Mouse (Mus musculus) liver, embryonic 11.5 days (tissue): ENCODE data around the gene Nde1. TPM values are rescaled to one million over a fixed set of nuclear protein-coding genes. Genes with fewer than 3 reads are reported as not detected.

Source experiments
- ATAC-seq: fragments of 200-750 bp; cut with Nextera tagmentation; replicated peaks from 2 replicates; pipeline ENCODE4 v1.8.0; 2017; ENCODE audit warnings: moderate number of reproducible peaks, mild to moderate bottlenecking, moderate TSS enrichment, moderate library complexity; ENCODE audit not compliant: low FRiP score
- DNase-seq: peaks from one replicate; pipeline ENCODE4 v3.0.0-alpha.2; 2017; ENCODE audit warnings: low spot score
- H3K27ac ChIP-seq: fragments of 300-500 bp; sonication (generic); 2 replicates; pipeline ENCODE4 v1.5.1; 2014; ENCODE audit warnings: mild to moderate bottlenecking, low read depth, low read length, control low read depth
- H3K27me3 ChIP-seq: fragments of 300-500 bp; sonication (generic); replicated peaks from 2 replicates; pipeline ENCODE4 v1.6.1; 2014; ENCODE audit warnings: low read length, mixed read lengths; ENCODE audit not compliant: control insufficient read depth, insufficient read depth
- H3K36me3 ChIP-seq: fragments of 300-500 bp; sonication (generic); 2 replicates; pipeline ENCODE4 v1.6.1; 2014; ENCODE audit warnings: mild to moderate bottlenecking, low read length, moderate library complexity, mixed read lengths; ENCODE audit not compliant: control insufficient read depth, insufficient read depth
- H3K4me1 ChIP-seq: fragments of 300-500 bp; sonication (generic); replicated peaks from 2 replicates; pipeline ENCODE4 v1.6.1; 2014; ENCODE audit warnings: low read length, mixed read lengths; ENCODE audit not compliant: control insufficient read depth, insufficient read depth
- H3K4me2 ChIP-seq: fragments of 300-500 bp; sonication (generic); 2 replicates; pipeline ENCODE4 v1.6.1; 2014; ENCODE audit warnings: mild to moderate bottlenecking, control low read depth, moderate library complexity
- H3K4me3 ChIP-seq: fragments of 300-500 bp; sonication (generic); 2 replicates; pipeline ENCODE4 v1.5.1; 2014; ENCODE audit warnings: low read depth, low read length, control low read depth
- H3K9ac ChIP-seq: fragments of 300-500 bp; sonication (generic); 2 replicates; pipeline ENCODE4 v1.6.1; 2014; ENCODE audit warnings: low read depth, low read length, control low read depth
- H3K9me3 ChIP-seq: fragments of 300-500 bp; sonication (generic); 2 replicates; pipeline ENCODE4 v1.6.1; 2016; ENCODE audit warnings: low read length, inconsistent platforms, mixed read lengths; ENCODE audit not compliant: control insufficient read depth
- WGBS: fragments of 180-500 bp; shearing (Covaris S2); extraction: QIAGEN DNeasy Blood & Tissue Kit; methylation state at CpG from one replicate; pipeline ENCODE4 v1.1.7; 2014; 5-methylcytosine and 5-hydroxymethylcytosine counted together
- polyA plus RNA-seq: library from polyadenylated mRNA; unstranded; fragments of >200 nt; fragmentation: Nextera tagmentation; extraction: Ambion mirVana; gene quantifications from 2 replicates; pipeline ENCODE4 v1.2.1, GENCODE M21; 2014

Gene Nde1
- polyA plus RNA-seq, 1 experiment from 2014 or later = 78.2 TPM

- no peak overlapping the region for H3K9ac ChIP-seq
- H3K36me3 ChIP-seq = peaks cover 18% of the 10 kb centered on the region
- ATAC-seq = no peak
- no peaks in the 10 kb centered on the region for H3K9me3 ChIP-seq
- no peaks in the 10 kb centered on the region for H3K4me1 ChIP-seq
- H3K27ac ChIP-seq = no peak overlapping the region
- 90% methylated on average over 7 of the region's 7 CpGs for WGBS
- H3K4me3 ChIP-seq = no peak overlapping the region
- no peak overlapping the region for H3K4me2 ChIP-seq
- DNase-seq = no peak
- no peaks in the 10 kb centered on the region for H3K27me3 ChIP-seq
These were observed 32.3 kb upstream of the Nde1 start for GRCm38 (mm10) chr16:14130796-14131195.

- 92% methylated on average over 3 of the region's 3 CpGs for WGBS
- H3K4me2 ChIP-seq = no peak overlapping the region
- H3K36me3 ChIP-seq = peaks cover 19% of the 10 kb centered on the region
- H3K9me3 ChIP-seq = no peaks in the 10 kb centered on the region
- ATAC-seq (no peak), DNase-seq (no peak)
- H3K27ac ChIP-seq = no peak overlapping the region
- no peaks in the 10 kb centered on the region for H3K27me3 ChIP-seq
- no peak overlapping the region for H3K4me3 ChIP-seq
- no peak overlapping the region for H3K9ac ChIP-seq
- H3K4me1 ChIP-seq = no peaks in the 10 kb centered on the region
These were observed 31.7 kb upstream of the Nde1 start for GRCm38 (mm10) chr16:14131376-14131775.

- Histone ChIP-seq H3K9me3 (no peaks in the 10 kb centered on the region), H3K27me3 (no peaks in the 10 kb centered on the region), H3K9ac (no peak overlapping the region), H3K4me3 (no peak overlapping the region), H3K4me2 (no peak overlapping the region), H3K36me3 (peaks cover 22% of the 10 kb centered on the region), H3K27ac (no peak overlapping the region), H3K4me1 (no peaks in the 10 kb centered on the region)
- WGBS = 81% methylated on average over 5 of the region's 5 CpGs
- DNase-seq = no peak
- ATAC-seq = no peak
These were observed 31.2 kb upstream of the Nde1 start for GRCm38 (mm10) chr16:14131838-14132237.

- Histone ChIP-seq H3K4me1 (no peaks in the 10 kb centered on the region), H3K9me3 (no peaks in the 10 kb centered on the region), H3K9ac (no peak overlapping the region), H3K36me3 (peaks cover 28% of the 10 kb centered on the region; the same call in 1 of the 2 replicates), H3K27ac (no peak overlapping the region), H3K27me3 (no peaks in the 10 kb centered on the region), H3K4me2 (no peak overlapping the region), H3K4me3 (no peak overlapping the region)
- DNase-seq = no peak
- WGBS = 63% methylated on average over 2 of the region's 2 CpGs
- ATAC-seq = no peak; the same call in 1 of the 2 replicates
These were observed 28.1 kb upstream of the Nde1 start for GRCm38 (mm10) chr16:14135014-14135413.

GRCm38 (mm10) chr16:14137976-14138561 is 25.0 kb upstream of the Nde1 start:
- H3K9ac ChIP-seq = no peak overlapping the region
- H3K36me3 ChIP-seq = peaks cover 43% of the 10 kb centered on the region
- H3K4me2 ChIP-seq = no peak overlapping the region
- 96% methylated on average over 1 of the region's 1 CpGs for WGBS
- no peak overlapping the region for H3K27ac ChIP-seq
- no peaks in the 10 kb centered on the region for H3K9me3 ChIP-seq
- H3K4me1 ChIP-seq = no peaks in the 10 kb centered on the region
- H3K27me3 ChIP-seq = no peaks in the 10 kb centered on the region
- DNase-seq = no peak
- H3K4me3 ChIP-seq = no peak overlapping the region
- no peak for ATAC-seq

GRCm38 (mm10) chr16:14139106-14139505 is 24.0 kb upstream of the Nde1 start:
- no peak overlapping the region for H3K27ac ChIP-seq
- H3K27me3 ChIP-seq = no peaks in the 10 kb centered on the region
- no peak overlapping the region for H3K9ac ChIP-seq
- DNase-seq (no peak), ATAC-seq (no peak)
- no peaks in the 10 kb centered on the region for H3K9me3 ChIP-seq
- no peaks in the 10 kb centered on the region for H3K4me1 ChIP-seq
- peaks cover 44% of the 10 kb centered on the region for H3K36me3 ChIP-seq
- H3K4me3 ChIP-seq = no peak overlapping the region
- no peak overlapping the region for H3K4me2 ChIP-seq

GRCm38 (mm10) chr16:14143298-14143697 is 19.8 kb upstream of the Nde1 start:
- 80% methylated on average over 3 of the region's 3 CpGs for WGBS
- H3K9ac ChIP-seq = no peak overlapping the region
- no peak overlapping the region for H3K27ac ChIP-seq
- peaks cover 52% of the 10 kb centered on the region for H3K36me3 ChIP-seq
- no peak for ATAC-seq
- H3K27me3 ChIP-seq = no peaks in the 10 kb centered on the region
- no peak for DNase-seq
- H3K4me1 ChIP-seq = no peaks in the 10 kb centered on the region
- H3K9me3 ChIP-seq = no peaks in the 10 kb centered on the region
- H3K4me3 ChIP-seq = no peak overlapping the region
- H3K4me2 ChIP-seq = no peak overlapping the region

- Histone ChIP-seq H3K9me3 (no peaks in the 10 kb centered on the region), H3K9ac (no peak overlapping the region), H3K36me3 (peaks cover 38% of the 10 kb centered on the region), H3K27ac (no peak overlapping the region), H3K27me3 (no peaks in the 10 kb centered on the region), H3K4me3 (no peak overlapping the region), H3K4me1 (no peaks in the 10 kb centered on the region), H3K4me2 (no peak overlapping the region)
- no peak for ATAC-seq
- no peak for DNase-seq
These were observed 15.4 kb upstream of the Nde1 start for GRCm38 (mm10) chr16:14147712-14148111.

GRCm38 (mm10) chr16:14151718-14152117 is 11.4 kb upstream of the Nde1 start:
- Histone ChIP-seq H3K4me3 (no peak overlapping the region), H3K27ac (no peak overlapping the region), H3K9me3 (no peaks in the 10 kb centered on the region), H3K36me3 (peaks cover 20% of the 10 kb centered on the region; the same call in 1 of the 2 replicates), H3K9ac (no peak overlapping the region), H3K4me2 (no peak overlapping the region), H3K27me3 (no peaks in the 10 kb centered on the region), H3K4me1 (no peaks in the 10 kb centered on the region)
- ATAC-seq (no peak), DNase-seq (no peak)
- 95% methylated on average over 4 of the region's 4 CpGs for WGBS
